Mouse (Mus musculus): Measurements from ENCODE around the gene Ets1.

DNA sequence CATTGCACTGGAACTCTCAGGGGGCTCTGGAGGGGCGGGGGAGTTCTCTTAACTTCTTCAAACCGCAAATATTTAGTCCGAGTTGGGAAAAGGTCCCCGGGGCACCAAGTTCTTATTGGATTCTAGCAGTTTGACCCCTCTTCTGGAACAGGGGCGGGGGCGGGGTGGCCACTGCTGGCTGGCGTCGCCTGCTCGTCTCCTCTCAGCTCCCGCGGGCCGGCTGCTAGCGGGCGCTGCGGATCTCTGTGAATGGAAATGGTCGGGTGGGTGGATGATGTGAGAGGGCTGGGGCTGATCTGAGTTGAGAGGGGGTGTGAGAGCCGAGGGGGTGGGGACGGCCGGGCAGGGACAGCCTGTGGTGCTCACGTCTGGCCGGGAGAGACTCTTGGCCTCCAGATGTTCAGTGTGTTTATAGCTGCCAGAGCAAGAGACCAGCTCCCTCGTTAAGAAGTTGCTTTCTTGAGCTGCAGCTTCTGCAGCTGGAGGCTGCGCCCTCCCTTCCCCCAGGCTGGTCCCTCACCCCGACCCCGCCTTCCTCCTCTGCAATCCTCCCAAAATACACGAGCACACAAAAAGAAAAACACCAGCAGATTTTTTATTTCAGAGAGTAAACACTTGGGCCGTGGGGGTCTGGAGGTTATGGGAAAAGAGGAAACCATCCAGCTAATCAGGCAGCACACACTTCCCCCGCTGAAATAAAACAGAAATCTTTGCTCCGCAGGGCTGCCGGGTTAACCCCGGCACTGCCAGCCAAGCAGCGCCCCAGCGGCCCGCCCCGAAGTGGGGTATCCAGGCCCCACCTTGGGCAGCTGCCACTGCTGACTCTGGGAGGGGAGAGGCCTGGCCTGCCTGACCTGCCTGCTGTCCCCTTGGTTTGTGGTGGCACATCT lies 36.2 kb downstream of the Ets1 start:
- TF ChIP-seq CTCF (IDR thresholded peaks at IDR 0.05; ENCODE audit: low read depth) (0 out of 2 replicates have a peak, but pooled peaks have one; percentile 18), EP300 (IDR thresholded peaks at IDR 0.05; ENCODE audit: low read depth) (peak; percentile 78)
